Mouse (Mus musculus) layer of hippocampus, adult 9-11 months (tissue): ENCODE measurements around the gene Coq9.
"Not testable (repeated sequence)": the region's sequence is repeated elsewhere in the genome, so short reads cannot be mapped to it uniquely, and the experiment has no call there.

Source experiments
- DNase-seq: peaks from one replicate; pipeline ENCODE4 v3.0.0; 2022

Gene Coq9

GRCm38 (mm10) chr8:94822637-94823560, 15.2 kb upstream of the Coq9 start:
- DNase-seq = peak; percentile 38

DNA sequence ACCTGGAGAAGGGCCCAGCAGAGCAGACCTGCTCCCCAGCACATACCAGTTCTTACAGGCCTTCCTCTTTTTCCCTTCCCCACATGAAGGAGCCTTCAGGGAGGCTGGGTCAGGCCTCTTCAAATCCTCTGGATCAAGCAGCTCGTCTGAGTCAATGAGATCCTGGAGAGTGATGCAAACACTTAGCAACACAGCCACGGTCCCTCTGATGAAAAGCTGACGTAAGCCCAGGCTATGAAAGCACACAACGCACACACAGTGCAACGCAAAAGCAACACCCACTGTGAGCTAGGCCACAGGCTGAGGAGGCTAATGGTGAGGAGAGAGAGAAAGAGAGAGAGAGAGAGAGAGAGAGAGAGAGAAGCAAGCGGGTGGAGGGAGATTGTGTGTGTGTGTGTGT, 13.0 kb upstream of the Coq9 start:
- no peak for DNase-seq

GRCm38 (mm10) chr8:94826210-94826609, 11.9 kb upstream of the Coq9 start:
- DNase-seq = no peak

DNA sequence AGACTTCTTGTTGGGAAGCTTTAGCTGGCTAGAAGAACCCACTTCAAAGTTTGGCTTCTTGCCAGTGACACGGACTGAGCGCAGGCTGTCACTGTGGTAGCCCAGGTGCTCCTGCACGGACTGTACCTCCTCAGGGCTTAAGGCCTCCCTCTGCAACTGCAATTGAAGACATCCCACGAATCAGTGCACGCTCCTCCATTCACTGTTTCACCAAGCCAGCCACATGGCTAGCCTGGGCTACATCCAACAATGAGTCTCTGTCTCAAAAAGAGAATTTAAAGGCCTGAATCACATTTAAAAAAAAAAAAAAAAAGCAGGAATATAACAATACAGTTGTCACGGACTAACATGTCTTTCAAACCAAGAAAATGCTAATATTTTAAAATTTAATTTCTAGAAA, 9.8 kb upstream of the Coq9 start:
- DNase-seq = no peak

DNA sequence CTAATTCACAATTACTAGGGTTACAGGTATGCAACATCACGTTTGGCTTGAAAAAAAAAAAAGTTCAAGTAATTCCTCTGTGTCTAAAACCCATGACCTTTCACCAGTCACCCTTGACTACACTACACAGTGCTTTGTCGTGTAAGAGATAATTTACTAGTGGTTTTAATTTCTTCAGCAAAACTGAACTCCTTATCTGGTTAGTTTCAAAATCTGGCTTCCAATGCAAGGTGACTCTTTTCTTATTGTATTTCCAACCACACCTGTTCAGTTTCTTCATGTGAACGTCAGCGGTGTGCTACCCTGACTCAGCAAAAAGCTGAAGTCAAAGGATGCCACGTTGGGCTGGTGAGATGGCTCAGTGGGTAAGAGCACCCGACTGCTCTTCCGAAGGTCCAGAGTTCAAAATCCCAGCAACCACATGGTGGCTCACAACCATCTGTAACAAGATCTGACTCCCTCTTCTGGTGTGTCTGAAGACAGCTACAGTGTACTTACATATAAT, 4.2 kb upstream of the Coq9 start:
- DNase-seq = not testable (repeated sequence)

- not testable (repeated sequence) for DNase-seq
Measured at GRCm38 (mm10) chr8:94835751-94836150, 2.4 kb upstream of the Coq9 start.

DNA sequence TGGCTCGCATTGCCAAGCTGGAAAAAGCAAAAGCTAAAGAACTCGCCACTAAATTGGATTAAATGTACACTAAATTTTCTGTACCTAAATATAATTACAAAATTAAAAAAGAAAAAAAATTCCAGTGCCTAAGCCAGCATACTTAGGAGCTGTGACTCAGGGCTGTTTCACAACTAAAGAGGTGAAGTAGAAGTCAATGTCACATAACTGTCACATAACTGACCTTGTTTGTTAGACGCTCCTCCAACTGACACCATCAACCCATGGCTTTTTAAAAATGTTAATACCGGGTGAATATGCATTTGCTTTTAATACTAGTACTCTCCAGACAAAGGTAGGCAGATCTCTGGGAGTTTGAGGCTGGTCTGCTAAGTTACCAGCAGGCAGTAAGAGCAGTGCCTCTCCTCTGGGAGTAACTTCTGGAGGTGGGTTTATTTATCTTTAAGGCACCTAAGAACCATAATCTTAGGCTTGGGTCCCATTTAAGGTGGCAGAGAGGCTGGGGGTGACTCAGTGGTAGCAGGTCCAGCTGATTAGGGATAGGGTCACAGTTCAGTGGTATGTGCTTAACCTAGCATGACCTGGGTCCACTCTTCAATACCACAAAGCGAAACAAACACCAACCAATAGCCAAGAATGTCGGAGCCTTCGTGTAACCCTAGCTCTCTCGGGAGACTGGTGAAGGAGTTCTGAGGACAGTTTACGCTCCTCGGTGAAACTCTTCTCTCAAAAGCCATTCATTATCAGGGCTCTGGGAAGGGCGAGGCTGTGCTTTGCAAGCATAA, 1.5 kb upstream of the Coq9 start:
- no peak for DNase-seq

DNA sequence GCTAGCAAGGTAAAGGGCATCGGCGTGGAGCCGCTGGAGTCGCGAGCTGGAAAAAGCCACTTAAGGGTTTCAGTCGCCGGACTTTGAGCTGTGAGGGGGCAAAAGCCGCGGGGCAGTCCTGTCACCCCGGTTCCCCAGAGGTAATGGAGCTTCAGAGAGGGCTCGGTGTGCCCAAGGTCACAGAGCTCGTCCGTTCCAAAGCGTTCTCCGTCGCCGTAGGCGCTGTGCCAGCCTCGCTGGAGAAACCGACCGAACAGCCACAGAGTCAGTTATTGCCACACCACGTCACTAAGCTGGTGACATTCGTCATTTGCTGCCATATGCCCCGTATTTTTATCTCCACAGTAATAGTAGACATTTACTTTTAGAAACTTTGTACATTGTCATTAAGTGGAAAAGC, 479 bp downstream of the Coq9 start:
- DNase-seq = peak; percentile 74

DNA sequence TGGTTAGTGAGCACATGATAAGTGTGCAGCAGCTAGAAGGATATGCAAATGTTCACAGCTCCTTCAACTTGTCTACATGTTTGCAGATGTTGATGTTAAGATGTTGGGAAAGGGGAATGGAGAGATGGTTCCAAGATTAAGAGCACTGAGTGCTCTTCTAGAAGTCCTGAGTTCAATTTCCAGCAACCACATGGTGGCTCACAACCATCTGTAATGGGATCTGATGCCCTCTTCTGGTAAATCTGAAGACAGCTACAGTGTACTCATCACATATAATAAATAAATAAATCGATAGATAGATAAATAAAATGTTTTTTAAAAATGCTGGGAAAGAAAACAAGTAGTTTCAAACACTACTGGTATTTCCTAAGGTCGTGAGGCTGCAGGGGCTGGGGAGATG, 3.1 kb downstream of the Coq9 start:
- no peak for DNase-seq

DNA sequence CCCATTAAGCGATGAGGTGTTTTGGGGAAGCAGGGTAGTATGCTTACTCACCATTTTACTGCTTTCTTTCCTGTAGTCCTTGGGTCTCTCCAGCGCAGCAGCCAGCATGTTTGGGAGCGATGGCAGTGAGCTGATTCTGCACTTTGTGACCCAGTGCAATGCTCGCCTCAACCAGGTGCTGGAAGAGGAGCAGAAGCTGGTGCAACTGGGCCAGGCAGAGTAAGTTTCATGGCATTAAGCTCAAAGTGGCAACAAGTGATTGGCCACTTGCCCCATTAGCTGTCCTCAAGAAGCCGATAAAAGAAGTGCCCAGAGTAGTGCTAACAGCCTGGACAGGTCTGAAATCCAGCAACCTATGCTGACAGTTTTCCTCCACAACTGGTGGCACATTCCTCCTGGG, 11.9 kb downstream of the Coq9 start:
- no peak for DNase-seq

DNA sequence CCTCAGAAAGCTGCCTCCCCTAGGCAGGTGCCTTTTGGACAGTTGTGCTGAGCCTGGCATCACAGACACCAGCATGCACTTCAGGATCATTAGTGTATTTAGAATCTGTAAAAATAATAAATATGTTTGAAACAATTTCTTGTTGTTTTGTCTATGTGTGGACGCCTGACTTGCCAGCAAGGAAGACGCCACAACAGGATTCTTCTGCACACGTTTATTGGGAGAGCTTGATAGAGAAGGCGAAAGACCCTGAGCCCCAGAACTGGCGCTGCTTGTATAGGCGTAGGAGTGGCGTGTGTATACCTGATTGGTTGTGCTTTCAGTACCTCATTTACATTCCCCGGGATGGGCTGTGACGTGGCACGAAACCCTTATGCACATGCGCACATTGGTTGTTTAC, 16.6 kb downstream of the Coq9 start:
- not testable (repeated sequence) for DNase-seq

- no peak for DNase-seq
Measured at GRCm38 (mm10) chr8:94857011-94857345, 18.9 kb downstream of the Coq9 start.

DNA sequence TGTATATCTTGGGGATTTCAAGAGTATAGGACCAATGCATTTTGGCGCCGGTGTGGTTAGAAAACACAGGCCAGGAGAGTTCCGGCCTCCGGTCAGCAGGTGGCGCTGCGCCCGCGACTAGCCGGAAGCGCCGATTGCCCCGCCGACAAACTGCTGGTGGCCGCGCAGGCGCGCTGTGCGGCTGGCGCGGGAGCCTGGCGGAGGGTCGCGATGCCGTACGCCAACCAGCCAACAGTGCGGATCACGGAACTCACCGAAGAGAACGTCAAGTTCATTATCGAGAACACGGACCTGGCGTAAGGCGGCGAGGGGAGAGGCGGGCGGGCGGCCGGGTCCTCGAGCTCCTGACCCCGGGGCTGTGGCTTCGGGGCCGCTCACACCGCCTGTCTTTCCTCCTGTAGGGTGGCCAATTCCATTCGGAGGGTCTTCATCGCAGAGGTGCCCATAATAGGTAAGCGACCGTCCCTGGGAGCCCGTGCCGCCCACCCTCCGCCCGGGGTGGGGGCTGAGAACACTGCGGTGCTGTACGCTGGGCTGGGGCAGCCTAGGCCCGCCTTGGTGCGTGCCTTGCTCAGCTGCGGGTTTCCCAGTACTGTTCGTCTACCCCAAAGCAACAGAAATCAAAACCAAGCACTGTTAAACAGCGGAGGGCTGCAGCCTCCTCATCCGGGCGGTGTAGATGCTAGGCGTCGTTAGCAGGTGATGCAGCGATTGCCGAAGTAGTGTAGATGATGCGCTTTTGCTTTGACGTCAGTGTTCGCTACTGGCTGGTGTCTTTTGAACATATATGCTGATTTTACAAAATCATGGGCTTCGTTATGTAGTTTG, 19.4 kb downstream of the Coq9 start, which contains the start of gene Polr2c:
Polr2c (plus strand) TSS at position 105 of the 828 bp plus-strand sequence.
- DNase-seq = peak; percentile 85

GRCm38 (mm10) chr8:94861352-94861910, 23.3 kb downstream of the Coq9 start:
- DNase-seq = no peak

DNA sequence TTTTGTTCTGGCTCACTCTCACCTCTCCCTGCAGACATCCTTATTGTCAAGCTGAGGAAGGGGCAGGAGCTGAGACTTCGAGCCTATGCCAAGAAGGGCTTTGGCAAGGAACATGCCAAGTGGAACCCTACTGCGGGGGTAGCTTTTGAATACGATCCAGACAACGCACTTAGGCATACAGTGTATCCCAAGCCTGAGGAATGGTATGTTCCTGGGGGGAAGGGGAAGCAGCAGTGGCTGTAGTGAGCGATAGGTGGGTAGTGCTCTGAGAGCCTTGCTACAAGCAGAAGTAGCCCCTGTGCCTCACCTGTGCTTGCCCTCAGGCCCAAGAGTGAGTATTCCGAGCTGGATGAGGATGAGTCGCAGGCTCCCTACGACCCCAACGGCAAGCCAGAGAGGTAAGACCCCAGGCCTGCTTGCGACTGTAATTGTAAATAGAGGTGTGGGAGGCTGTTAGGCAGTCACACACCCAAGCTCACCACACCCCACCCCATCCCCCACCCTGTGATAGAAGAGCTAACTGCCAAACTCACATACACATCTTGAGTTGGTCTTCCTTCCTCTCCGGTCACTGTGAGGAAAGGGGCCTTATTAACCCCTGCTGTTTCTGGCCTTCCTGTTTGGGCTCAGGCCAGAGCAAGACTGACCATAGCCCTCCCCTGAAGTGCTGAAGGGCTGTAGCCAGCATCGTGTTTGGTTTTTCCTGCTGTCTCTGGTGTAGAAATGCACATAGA, 24.5 kb downstream of the Coq9 start:
- DNase-seq = no peak

GRCm38 (mm10) chr8:94863897-94864673, 26.0 kb downstream of the Coq9 start:
- DNase-seq = no peak

DNA sequence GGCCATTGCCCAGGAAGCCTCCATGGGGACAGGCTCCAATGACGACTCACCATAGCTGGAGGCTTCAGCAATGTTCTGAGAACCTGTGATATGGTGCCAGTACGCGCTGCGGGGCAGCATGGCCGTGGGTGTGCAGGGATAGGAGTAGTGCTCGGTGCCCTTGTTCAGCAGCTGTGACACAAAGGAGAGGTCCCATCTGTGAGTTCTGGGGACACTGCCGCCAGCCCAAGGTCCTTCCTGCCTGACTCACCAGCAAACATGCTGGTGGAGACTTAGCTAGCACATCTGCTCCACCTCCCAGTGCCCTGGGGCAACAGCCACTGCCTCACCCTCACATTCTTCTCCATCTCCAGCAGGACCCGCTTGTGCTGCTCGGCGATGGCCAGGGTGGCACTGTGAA, 27.2 kb downstream of the Coq9 start:
- DNase-seq = no peak

DNA sequence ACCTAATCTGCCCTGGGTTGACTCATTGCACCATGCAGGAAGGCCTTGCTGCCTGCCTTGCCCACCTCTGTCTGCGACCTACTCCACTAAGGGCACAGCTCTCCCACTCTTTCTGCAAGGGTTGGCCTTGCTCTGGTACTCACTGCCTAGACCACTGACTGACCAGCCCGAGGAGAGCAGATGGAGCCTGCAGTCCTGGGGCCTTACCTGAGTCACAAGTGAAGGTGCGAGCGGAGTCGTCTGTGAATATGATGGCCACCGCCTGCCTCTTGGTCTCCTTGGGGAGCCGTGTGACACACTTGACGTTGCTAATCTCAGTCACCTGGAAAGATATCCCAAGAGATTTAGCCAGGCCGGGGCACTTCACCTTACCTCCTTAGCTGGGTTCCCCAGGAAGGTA, 28.8 kb downstream of the Coq9 start:
- DNase-seq = no peak

DNA sequence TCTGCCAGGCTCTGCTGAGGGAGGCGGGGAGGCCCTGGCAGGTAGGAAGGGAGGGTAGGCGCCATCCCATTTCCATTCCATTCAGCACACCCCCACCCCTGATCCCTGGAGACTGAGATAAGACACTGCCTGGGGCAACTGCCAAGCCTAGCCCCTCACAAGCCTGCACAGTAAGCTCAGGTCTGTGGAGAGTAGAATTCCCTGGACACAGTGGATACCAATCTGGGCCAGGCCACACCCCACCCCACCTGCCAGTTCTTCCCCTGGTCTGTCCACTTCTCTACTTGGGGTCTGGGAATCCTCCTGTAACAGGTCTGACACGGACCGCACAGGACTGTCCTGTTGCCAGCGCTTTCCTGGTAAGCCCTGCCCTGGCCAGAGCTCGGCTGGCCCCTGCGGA, 31.0 kb downstream of the Coq9 start:
- DNase-seq = no peak

- DNase-seq = no peak
Measured at GRCm38 (mm10) chr8:94870003-94870402, 31.9 kb downstream of the Coq9 start.

- DNase-seq = peak; percentile 85
Measured at GRCm38 (mm10) chr8:94870474-94871107, 32.5 kb downstream of the Coq9 start.
